Mouse (Mus musculus) C2C12 (cell line): Measurements from ENCODE around the gene Zfp429. TPM values are rescaled to one million over a fixed set of nuclear protein-coding genes. Genes with fewer than 3 reads are reported as not detected.

ENCODE experiments used
- H3K27me3 ChIP-seq: one replicate; pipeline ENCODE4 v1.6.1; 2011; ENCODE audit not compliant: control insufficient read depth, insufficient read depth, insufficient read length
- H3K36me3 ChIP-seq: one replicate; pipeline ENCODE4 v1.6.1; 2011; ENCODE audit not compliant: control insufficient read depth, insufficient read depth
- H3K4me3 ChIP-seq: one replicate; pipeline ENCODE4 v1.5.1; 2011; ENCODE audit warnings: mild to moderate bottlenecking, control low read depth; ENCODE audit not compliant: poor library complexity, insufficient read depth, severe bottlenecking
- H3K79me2 ChIP-seq: one replicate; pipeline ENCODE4 v1.6.1; 2011; ENCODE audit not compliant: control insufficient read depth, insufficient read depth
- H3K79me3 ChIP-seq: one replicate; pipeline ENCODE4 v1.6.1; 2011; ENCODE audit warnings: low read depth, control low read depth
- H3ac ChIP-seq: one replicate; pipeline ENCODE3; 2011; ENCODE audit warnings: low read depth; ENCODE audit not compliant: control insufficient read depth, insufficient read length
- CEBPB ChIP-seq: IDR thresholded peaks from one replicate; pipeline ENCODE4 v1.6.1; 2011; ENCODE audit warnings: low read depth, mild to moderate bottlenecking, control low read depth, moderate library complexity
- CTCF ChIP-seq: IDR thresholded peaks from one replicate; pipeline ENCODE4 v1.5.1; 2011; ENCODE audit not compliant: control insufficient read depth, insufficient read depth, insufficient read length
- FOSL1 ChIP-seq: IDR thresholded peaks from one replicate; pipeline ENCODE4 v1.8.0; 2011; ENCODE audit warnings: mild to moderate bottlenecking, low read length; ENCODE audit not compliant: poor library complexity, insufficient read depth, severe bottlenecking
- MAX ChIP-seq: IDR thresholded peaks from one replicate; pipeline ENCODE4 v1.6.1; 2011; ENCODE audit warnings: mild to moderate bottlenecking, control low read depth
- MYOD1 ChIP-seq: IDR thresholded peaks from one replicate; pipeline ENCODE4 v1.6.1; 2011; ENCODE audit warnings: low read depth; ENCODE audit not compliant: control insufficient read depth, insufficient read length
- MYOG ChIP-seq: IDR thresholded peaks from one replicate; pipeline ENCODE4 v1.6.1; 2011; ENCODE audit not compliant: control insufficient read depth, insufficient read length; ENCODE audit errors: extremely low read depth
- USF1 ChIP-seq: IDR thresholded peaks from one replicate; pipeline ENCODE4 v1.6.1; 2011; ENCODE audit warnings: low read depth, mild to moderate bottlenecking, control low read depth, moderate library complexity
- polyA plus RNA-seq: library from polyadenylated mRNA; unstranded; fragments of >200 nt; fragmentation: generic; extraction: Trizol; gene quantifications from one replicate; pipeline ENCODE4 v1.2.1, GENCODE M21; 2012; ENCODE audit warnings: missing spikeins

Gene Zfp429
- polyA plus RNA-seq, 1 experiment: 1.4 TPM

DNA sequence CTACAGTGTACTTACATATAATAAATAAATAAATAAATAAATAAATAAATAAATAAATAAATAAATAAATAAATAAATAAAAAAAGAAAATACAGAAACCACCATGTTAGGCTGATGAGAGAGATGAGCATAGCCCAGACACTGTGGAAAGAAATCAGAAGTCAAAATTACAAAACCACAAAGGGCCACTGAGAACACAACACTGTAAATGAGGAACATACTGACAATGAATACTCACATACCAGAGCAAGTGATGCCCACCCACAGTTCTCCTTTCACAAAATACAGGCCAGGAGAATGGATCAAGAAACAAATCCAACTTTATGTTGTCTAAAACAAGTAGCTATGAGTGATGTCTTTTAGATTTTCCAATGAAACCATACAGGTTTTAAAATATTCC lies 47.8 kb downstream of the Zfp429 start:
- TF ChIP-seq FOSL1 (no peak), USF1 (no peak), CTCF (no peak)
- Histone ChIP-seq H3K79me3 (no peaks in the 10 kb centered on the region), H3ac (no peak overlapping the region), H3K4me3 (no peak overlapping the region), H3K36me3 (no peaks in the 10 kb centered on the region), H3K79me2 (no peaks in the 10 kb centered on the region), H3K27me3 (no peaks in the 10 kb centered on the region)

DNA sequence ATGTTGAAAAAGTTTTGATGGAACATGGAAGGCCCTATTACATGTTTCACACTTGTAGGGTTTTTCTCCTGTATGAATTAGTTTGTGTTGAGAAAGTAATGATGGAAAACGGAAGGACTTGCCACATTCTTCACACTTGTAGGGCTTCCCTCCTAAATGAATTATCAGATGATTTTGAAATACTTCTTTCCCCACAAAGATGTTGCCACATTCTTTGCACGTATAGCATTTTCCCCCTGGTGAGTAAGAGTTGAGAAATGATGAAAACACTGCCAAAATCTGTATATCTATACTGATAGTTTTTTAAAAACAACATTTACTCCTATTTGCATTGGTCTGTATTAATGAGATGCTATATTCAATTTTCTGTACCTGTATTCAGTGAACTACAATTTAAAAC lies 56.2 kb downstream of the Zfp429 start:
- Histone ChIP-seq H3K79me3 (no peaks in the 10 kb centered on the region), H3K79me2 (no peaks in the 10 kb centered on the region)
- TF ChIP-seq MYOD1: no peak
- TF ChIP-seq MYOG: no peak
- no peak for TF ChIP-seq CEBPB
- TF ChIP-seq CTCF: no peak
- no peak for TF ChIP-seq MAX
- no peak for TF ChIP-seq USF1
- TF ChIP-seq FOSL1: no peak

More for the DNA sequence above, 56.2 kb downstream of the Zfp429 start:
- H3K36me3 ChIP-seq: peaks cover 4% of the 10 kb centered on the region
- H3ac ChIP-seq: no peak overlapping the region
- H3K27me3 ChIP-seq: no peaks in the 10 kb centered on the region
- no peak overlapping the region for H3K4me3 ChIP-seq

Other genes starting within 250 kb of the Zfp429 start
- 0.66 TPM for gene Rsl1, start 226.6 kb downstream of the Zfp429 start, polyA plus RNA-seq
- 0.08 TPM for gene Zfp455, start 205.3 kb downstream of the Zfp429 start, polyA plus RNA-seq
- 0.32 TPM for gene Zfp458, start 121.4 kb downstream of the Zfp429 start, polyA plus RNA-seq
- 0.12 TPM for gene Zfp457, start 93.3 kb downstream of the Zfp429 start, polyA plus RNA-seq
- gene Zfp595, start 67.2 kb downstream of the Zfp429 start, polyA plus RNA-seq: 0.54 TPM
- 0.90 TPM for gene Gm28044, start 39.3 kb downstream of the Zfp429 start, polyA plus RNA-seq
- 0.16 TPM for gene Zfp953, start 39.2 kb downstream of the Zfp429 start, polyA plus RNA-seq
- gene Gm28041, start 24.1 kb downstream of the Zfp429 start, polyA plus RNA-seq: 0.88 TPM
- 0.06 TPM for gene Zfp456, start 24.0 kb downstream of the Zfp429 start, polyA plus RNA-seq
- not detected for gene Zfp459, start 21.6 kb upstream of the Zfp429 start, polyA plus RNA-seq
- 0.75 TPM for gene Zfp874a, start 51.8 kb upstream of the Zfp429 start, polyA plus RNA-seq
- 1.4 TPM for gene Zfp874b, start 84.4 kb upstream of the Zfp429 start, polyA plus RNA-seq
- 1.3 TPM for gene Zfp58, start 100.7 kb upstream of the Zfp429 start, polyA plus RNA-seq
- not detected for gene Gm26965, start 126.3 kb upstream of the Zfp429 start, polyA plus RNA-seq
- gene Zfp87, start 126.4 kb upstream of the Zfp429 start, polyA plus RNA-seq: 13.1 TPM
- gene Zfp748, start 154.0 kb upstream of the Zfp429 start, polyA plus RNA-seq: 1.1 TPM
- 0.94 TPM for gene Zfp729b, start 209.9 kb upstream of the Zfp429 start, polyA plus RNA-seq
- 0.23 TPM for gene Gm49345, start 237.9 kb upstream of the Zfp429 start, polyA plus RNA-seq
- 0.68 TPM for gene Zfp729a, start 238.0 kb upstream of the Zfp429 start, polyA plus RNA-seq